Mouse (Mus musculus): ENCODE data around the gene Stx17.

- no peak for TF ChIP-seq CTCF (IDR thresholded peaks at IDR 0.05; ENCODE audit: borderline replicate concordance, insufficient read depth, low read length)
- TF ChIP-seq POLR2A (IDR thresholded peaks at IDR 0.05; ENCODE audit: low read depth, low read length), result no peak
These were observed 17.6 kb upstream of the Stx17 start for GRCm38 (mm10) chr4:48107086-48107485.

All from embryonic fibroblast, embryonic 13.5 days (primary cell).